Mouse (Mus musculus) heart, adult 2 months (tissue): ENCODE results near the gene Foxp1. TPM values are rescaled to one million over a fixed set of nuclear protein-coding genes. Genes with fewer than 3 reads are reported as not detected.

Experiments used
- DNase-seq, 2 experiments: peaks; one replicate each; pipeline ENCODE4 v3.0.0; 2021
- H3K27ac ChIP-seq: fragments of 200-600 bp; 2 replicates; pipeline ENCODE4 v1.8.1; 2022
- H3K27me3 ChIP-seq: fragments of 200-500 bp; 2 replicates; pipeline ENCODE4 v1.6.1; 2012; ENCODE audit warnings: mild to moderate bottlenecking, low read length, inconsistent platforms, mixed read lengths; ENCODE audit not compliant: control insufficient read depth, insufficient read depth
- H3K36me3 ChIP-seq: fragments of 200-500 bp; 2 replicates; pipeline ENCODE4 v1.6.1; 2012; ENCODE audit warnings: low read length, inconsistent platforms; ENCODE audit not compliant: control insufficient read depth, insufficient read depth
- H3K4me1 ChIP-seq: fragments of 200-500 bp; 2 replicates; pipeline ENCODE4 v1.6.1; 2011; ENCODE audit warnings: low read length; ENCODE audit not compliant: control insufficient read depth, insufficient read depth
- H3K4me3 ChIP-seq: fragments of 200-600 bp; 2 replicates; pipeline ENCODE4 v1.8.1; 2022
- H3K79me2 ChIP-seq: fragments of 200-500 bp; replicated peaks from 2 replicates; pipeline ENCODE4 v1.6.1; 2012; ENCODE audit warnings: mild to moderate bottlenecking, inconsistent platforms, low read length, moderate library complexity, mixed read lengths; ENCODE audit not compliant: control insufficient read depth, insufficient read depth
- H3K9ac ChIP-seq: fragments of 200-500 bp; 2 replicates; pipeline ENCODE4 v1.6.1; 2012; ENCODE audit warnings: low read depth, mild to moderate bottlenecking, control low read depth, inconsistent platforms, low read length, mixed read lengths
- CTCF ChIP-seq: fragments of 200-600 bp; IDR thresholded peaks from 2 replicates; pipeline ENCODE4 v1.8.1; 2022; ENCODE audit warnings: antibody characterized with exemption, mild to moderate bottlenecking, moderate library complexity
- EP300 ChIP-seq: fragments of 200-500 bp; IDR thresholded peaks from 2 replicates; pipeline ENCODE4 v1.6.1; 2011; ENCODE audit warnings: low read depth, low read length, control low read depth; ENCODE audit not compliant: insufficient read depth
- POLR2A ChIP-seq: fragments of 200-500 bp; IDR thresholded peaks from 2 replicates; pipeline ENCODE4 v1.6.1; 2011; ENCODE audit warnings: mild to moderate bottlenecking, low read depth, low read length, control low read depth; ENCODE audit not compliant: insufficient read depth
- WGBS: fragments of 180-500 bp; shearing (Covaris S2); methylation state at CpG from one replicate; pipeline ENCODE4 v1.1.7; 2018; 5-methylcytosine and 5-hydroxymethylcytosine counted together
- intact Hi-C: fragments of 180-260 bp; cut with DNase I; formaldehyde crosslinking; loops from one replicate; pipeline ENCODE4 v1.15.1; 2025
- polyA plus RNA-seq: library from polyadenylated mRNA; depleted of rRNA; stranded (reverse); fragments of >200 nt; gene quantifications from 2 replicates; pipeline ENCODE4 v1.2.3, GENCODE M21; 2012
- total RNA-seq, 2 experiments: library from RNA; stranded (reverse); gene quantifications; 2 replicates each; pipeline ENCODE4 v1.2.3; 2021

Foxp1 gene
- total and polyA plus RNA-seq, 3 experiments = 22.9 to 31.6 (median 26.4) TPM

GRCm38 (mm10) chr6:99220472-99220871 lies 302.0 kb downstream of the Foxp1 start:
- H3K79me2 ChIP-seq = no peaks in the 10 kb centered on the region
- H3K36me3 ChIP-seq = no peaks in the 10 kb centered on the region
- intact Hi-C loops = no loop called here
- no peak for TF ChIP-seq POLR2A
- no peaks in the 10 kb centered on the region for H3K4me1 ChIP-seq
- no peak for DNase-seq
- no peak overlapping the region for H3K9ac ChIP-seq
- WGBS = 96% methylated on average over 3 of the region's 3 CpGs
- no peaks in the 10 kb centered on the region for H3K27me3 ChIP-seq
- H3K27ac ChIP-seq = no peak overlapping the region
- H3K4me3 ChIP-seq = no peak overlapping the region

- no peaks in the 10 kb centered on the region for H3K36me3 ChIP-seq
- H3K27me3 ChIP-seq = no peaks in the 10 kb centered on the region
- H3K9ac ChIP-seq = no peak overlapping the region
- H3K27ac ChIP-seq = no peak overlapping the region
- H3K4me3 ChIP-seq = no peak overlapping the region
- 57% methylated on average over 2 of the region's 2 CpGs for WGBS
- no peak for TF ChIP-seq CTCF
- TF ChIP-seq POLR2A = no peak
- TF ChIP-seq EP300 = no peak
- no peaks in the 10 kb centered on the region for H3K79me2 ChIP-seq
- intact Hi-C loops = no loop called here
- H3K4me1 ChIP-seq = no peaks in the 10 kb centered on the region
- DNase-seq = no peak
These were observed 304.7 kb downstream of the Foxp1 start for GRCm38 (mm10) chr6:99217846-99218245.

- TF ChIP-seq CTCF (no peak), EP300 (no peak), POLR2A (no peak)
- 89% methylated on average over 7 of the region's 7 CpGs for WGBS
- Histone ChIP-seq H3K79me2 (no peaks in the 10 kb centered on the region), H3K27ac (no peak overlapping the region), H3K4me1 (no peaks in the 10 kb centered on the region), H3K4me3 (no peak overlapping the region), H3K36me3 (no peaks in the 10 kb centered on the region), H3K27me3 (no peaks in the 10 kb centered on the region), H3K9ac (no peak overlapping the region)
- no peak for DNase-seq
- intact Hi-C loops = no loop called here
These were observed 305.4 kb downstream of the Foxp1 start for GRCm38 (mm10) chr6:99217155-99217554.

- intact Hi-C loops = no loop called here
- Histone ChIP-seq H3K4me3 (no peak overlapping the region), H3K9ac (no peak overlapping the region), H3K27me3 (no peaks in the 10 kb centered on the region), H3K4me1 (peaks cover 1% of the 10 kb centered on the region; the same call in 1 of the 2 replicates), H3K36me3 (no peaks in the 10 kb centered on the region), H3K27ac (no peak overlapping the region), H3K79me2 (no peaks in the 10 kb centered on the region)
- WGBS = 86% methylated on average over 4 of the region's 4 CpGs
- TF ChIP-seq CTCF (no peak), EP300 (no peak), POLR2A (no peak)
- no peak for DNase-seq
These were observed 310.1 kb downstream of the Foxp1 start for GRCm38 (mm10) chr6:99212461-99212860.

- H3K27me3 ChIP-seq = no peaks in the 10 kb centered on the region
- peaks cover 4% of the 10 kb centered on the region for H3K4me1 ChIP-seq
- TF ChIP-seq CTCF (no peak), POLR2A (no peak), EP300 (no peak)
- H3K36me3 ChIP-seq = no peaks in the 10 kb centered on the region
- H3K9ac ChIP-seq = no peak overlapping the region
- H3K27ac ChIP-seq = no peak overlapping the region
- no peak overlapping the region for H3K4me3 ChIP-seq
- WGBS = 81% methylated on average over 5 of the region's 5 CpGs
- intact Hi-C loops = no loop called here
- no peak for DNase-seq
- H3K79me2 ChIP-seq = no peaks in the 10 kb centered on the region
These were observed 310.7 kb downstream of the Foxp1 start for GRCm38 (mm10) chr6:99211663-99212333.

GRCm38 (mm10) chr6:99210161-99210560 lies 312.4 kb downstream of the Foxp1 start:
- Histone ChIP-seq H3K27me3 (no peaks in the 10 kb centered on the region), H3K9ac (no peak overlapping the region), H3K36me3 (no peaks in the 10 kb centered on the region), H3K4me1 (peaks cover 5% of the 10 kb centered on the region), H3K27ac (no peak overlapping the region), H3K79me2 (no peaks in the 10 kb centered on the region), H3K4me3 (no peak overlapping the region)
- intact Hi-C loops = no loop called here
- TF ChIP-seq CTCF (no peak), EP300 (no peak), POLR2A (no peak)
- 53% methylated on average over 7 of the region's 7 CpGs for WGBS
- DNase-seq = no peak
